Mouse (Mus musculus) layer of hippocampus, postnatal 36 days (tissue): Measurements from ENCODE around the gene Hadhb. TPM values are rescaled to one million over a fixed set of nuclear protein-coding genes. Genes with fewer than 3 reads are reported as not detected.

Experiments
- microRNA-seq, 2 experiments: library from miRNA; unstranded; fragments of <30 nt; microRNA quantifications; one replicate each; pipeline ENCODE4 v1.2.0; 2021
- total RNA-seq, 2 experiments: library from RNA; stranded (reverse); gene quantifications; 2 replicates each; pipeline ENCODE4 v1.2.3; 2021

Hadhb gene
- total RNA-seq, 2 experiments from 2014 or later: 91.7 to 93.3 TPM

Small RNA genes within 50 kb of the gene (microRNA-seq; reads per million reads assigned to microRNA genes)
- gene Mir1960: 0 to 1.2 reads per million in 2 experiments

Other genes starting within 250 kb of the Hadhb start
- gene Il6, start 142.1 kb upstream of the Hadhb start, total RNA-seq: not detected
- gene Tyms, start 81.6 kb upstream of the Hadhb start, total RNA-seq: 1 to 10 TPM; 6.6 to 6.9 TPM
- 10 to 100 TPM; 10.9 to 13.2 TPM for gene Garem2, start 50.1 kb upstream of the Hadhb start, total RNA-seq
- 1 to 10 TPM; 2.8 to 3.7 TPM for gene 3110082J24Rik, start 49.2 kb upstream of the Hadhb start, total RNA-seq
- 10 to 100 TPM; 72.2 to 74.2 TPM for gene Hadha, start 86 bp upstream of the Hadhb start, total RNA-seq
- gene Adgrf3, start 50.5 kb downstream of the Hadhb start, total RNA-seq: not detected
- gene Selenoi, start 77.3 kb downstream of the Hadhb start, total RNA-seq: 10 to 100 TPM; 41.7 to 45.7 TPM
- gene Drc1, start 126.1 kb downstream of the Hadhb start, total RNA-seq: 1 to 10 TPM; 8.7 to 9.3 TPM